Mouse (Mus musculus): ENCODE results near the gene Otud3.

GRCm38 (mm10) chr4:138873864-138874263, 39.9 kb downstream of the Otud3 start, which contains the start of gene Gm13030:
- TF ChIP-seq CTCF (IDR thresholded peaks at IDR 0.05; ENCODE audit: low read depth) = no peak
- no peak for TF ChIP-seq EP300 (IDR thresholded peaks at IDR 0.05; ENCODE audit: low read depth)

All from liver, postnatal 0 days (tissue).